Mouse (Mus musculus): ENCODE results near the gene Scn4a. TPM values are rescaled to one million over a fixed set of nuclear protein-coding genes. Genes with fewer than 3 reads are reported as not detected.

The Scn4a gene
- total RNA-seq, 2 experiments from 2014 or later, result not detected

- intact Hi-C loops (cut with DNase I), result no loop called here
- no peak for DNase-seq (ENCODE audit: low spot score in 2 of 2)
Measured at GRCm38 (mm10) chr11:106284126-106284525, 69.0 kb downstream of the Scn4a start.

- intact Hi-C loops (cut with DNase I), result no loop called here
- no peak for DNase-seq (ENCODE audit: low spot score in 2 of 2)
Measured at GRCm38 (mm10) chr11:106283371-106283770, 69.7 kb downstream of the Scn4a start.

DNA sequence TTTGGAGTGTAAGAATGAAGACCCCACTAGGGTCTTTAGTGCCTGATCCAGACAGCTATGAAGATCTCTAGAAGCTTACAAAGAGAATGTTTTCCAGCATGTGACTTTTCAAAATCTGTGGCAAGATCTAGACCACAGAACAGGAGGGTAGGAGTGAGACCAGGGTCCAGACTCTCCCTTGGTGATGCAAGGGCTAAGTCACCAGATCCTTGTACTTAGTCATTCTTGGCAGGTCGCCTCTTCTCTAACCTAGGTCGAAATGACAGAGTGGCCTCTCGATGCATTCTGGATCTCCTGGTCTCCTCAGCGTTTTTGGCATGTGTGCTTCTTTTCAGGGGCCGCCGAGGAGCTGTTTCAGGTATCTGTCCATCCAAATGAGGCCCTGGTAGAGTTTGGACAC lies 70.6 kb downstream of the Scn4a start:
- intact Hi-C loops (cut with DNase I), result no loop called here
- no peak for DNase-seq (ENCODE audit: low spot score in 2 of 2)

GRCm38 (mm10) chr11:106276454-106276853 lies 76.6 kb downstream of the Scn4a start, which contains the start of gene Tcam1:
Tcam1 (plus strand) TSS chr11:106276672.
- intact Hi-C loops (cut with DNase I), result no loop called here
- peak; percentile 93 to 96 for DNase-seq (ENCODE audit: low spot score in 2 of 2)

GRCm38 (mm10) chr11:106274971-106275411 lies 78.1 kb downstream of the Scn4a start:
- intact Hi-C loops (cut with DNase I), result no loop called here
- DNase-seq (ENCODE audit: low spot score in 2 of 2), result no peak

- intact Hi-C loops (cut with DNase I), result no loop called here
- DNase-seq (ENCODE audit: low spot score in 2 of 2), result no peak
Measured at GRCm38 (mm10) chr11:106274374-106274773, 78.7 kb downstream of the Scn4a start.

DNA sequence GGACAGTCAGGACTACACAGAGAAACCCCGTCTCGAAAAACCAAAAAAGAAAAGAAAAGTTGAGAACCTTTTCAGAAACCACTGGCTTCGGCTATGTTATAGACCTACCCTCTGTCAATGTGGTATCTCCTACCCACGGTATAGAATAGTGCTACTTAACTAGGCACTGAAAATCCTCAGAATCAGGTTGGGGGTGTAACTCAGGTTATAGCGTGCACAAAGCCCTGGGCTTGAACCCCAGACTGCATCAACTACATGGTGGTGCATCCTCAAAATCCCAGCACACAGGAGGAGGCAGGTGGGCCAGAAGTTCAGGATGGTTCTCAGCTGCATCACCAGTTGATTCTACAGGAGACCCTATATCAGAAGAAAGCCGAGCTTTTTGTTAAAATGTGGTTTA lies 79.3 kb downstream of the Scn4a start:
- intact Hi-C loops (cut with DNase I), result loop anchor here (2.0 kb wide), 1 partner anchor 17 kb away; the partner anchor contains the start of genes Ftsj3 and Psmc5

GRCm38 (mm10) chr11:106273311-106273684 lies 79.8 kb downstream of the Scn4a start:
- intact Hi-C loops (cut with DNase I), result loop anchor here (2.0 kb wide), 1 partner anchor 16 kb away; the partner anchor contains the start of genes Ftsj3 and Psmc5
- no peak for DNase-seq (ENCODE audit: low spot score in 2 of 2)

More for the DNA sequence above, 79.3 kb downstream of the Scn4a start:
- DNase-seq (ENCODE audit: low spot score in 2 of 2), result no peak

GRCm38 (mm10) chr11:106272644-106273310 lies 80.3 kb downstream of the Scn4a start, which contains the start of gene Smarcd2:
Smarcd2 (minus strand) TSS chr11:106272972.
- intact Hi-C loops (cut with DNase I), result loop anchor here (2.0 kb wide), 1 partner anchor 16 kb away; the partner anchor contains the start of genes Ftsj3 and Psmc5
- peak; percentile 98 to 100 for DNase-seq (ENCODE audit: low spot score in 2 of 2)

- intact Hi-C loops (cut with DNase I), result loop anchor here (2.0 kb wide), 1 partner anchor 15 kb away; the partner anchor contains the start of genes Ftsj3 and Psmc5
Measured at GRCm38 (mm10) chr11:106271794-106272643, 81.1 kb downstream of the Scn4a start.

GRCm38 (mm10) chr11:106271131-106271793 lies 81.8 kb downstream of the Scn4a start:
- intact Hi-C loops (cut with DNase I), result no loop called here
- no peak for DNase-seq (ENCODE audit: low spot score in 2 of 2)

More at GRCm38 (mm10) chr11:106271794-106272643, 81.1 kb downstream of the Scn4a start:
- peak in 1 of 2 experiments; percentile 42 for DNase-seq (ENCODE audit: low spot score in 2 of 2)

DNA sequence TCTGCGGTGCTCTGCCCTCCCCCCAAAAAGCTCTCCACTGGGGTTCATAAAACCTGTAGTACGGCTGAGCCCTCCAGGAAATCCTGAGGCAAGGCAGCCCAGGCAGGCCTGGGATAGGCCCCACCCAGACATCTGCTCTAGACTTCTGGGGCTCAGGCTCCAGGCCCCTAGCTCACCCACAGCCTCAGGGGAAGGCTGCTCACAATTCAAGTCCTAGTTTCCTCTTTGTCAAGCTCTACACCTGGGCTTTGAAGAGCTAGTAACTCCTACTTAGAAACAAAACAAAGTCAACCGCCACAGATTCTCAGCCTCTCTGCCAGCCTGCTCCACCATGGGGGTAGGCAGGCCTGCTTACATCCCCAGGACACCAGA lies 84.0 kb downstream of the Scn4a start:
- intact Hi-C loops (cut with DNase I), result no loop called here
- no peak for DNase-seq (ENCODE audit: low spot score in 2 of 2)

Other genes starting within 250 kb of the Scn4a start
- not detected for gene Gm10840, start 192.4 kb downstream of the Scn4a start, total RNA-seq (2021)
- 100 to 1,000 TPM; 101 to 103 TPM for gene Limd2, start 192.4 kb downstream of the Scn4a start, total RNA-seq (2021)
- gene Strada, start 151.1 kb downstream of the Scn4a start, total RNA-seq (2021), result 10 to 100 TPM; 24.8 to 25.5 TPM
- 10 to 100 TPM; 79.9 to 83.7 TPM for gene Ccdc47, start 136.9 kb downstream of the Scn4a start, total RNA-seq (2021)
- gene Ddx42, start 136.4 kb downstream of the Scn4a start, total RNA-seq (2021), result 10 to 100 TPM; 64.1 to 68.2 TPM
- 10 to 100 TPM; 28.6 to 29.3 TPM for gene Ftsj3, start 97.2 kb downstream of the Scn4a start, total RNA-seq (2021)
- gene Psmc5, start 97.1 kb downstream of the Scn4a start, total RNA-seq (2021), result 100 to 1,000 TPM; 177 to 191 TPM
- 10 to 100 TPM; 13.2 to 15.8 TPM for gene Smarcd2, start 80.3 kb downstream of the Scn4a start, total RNA-seq (2021)
- under 1 TPM; 0.18 to 0.34 TPM for gene Tcam1, start 76.6 kb downstream of the Scn4a start, total RNA-seq (2021)
- gene Gh, start 51.4 kb downstream of the Scn4a start, total RNA-seq (2021), result not detected
- under 1 TPM in 1 of 2 experiments, not detected in 1; 0.32 TPM for gene Cd79b, start 38.5 kb downstream of the Scn4a start, total RNA-seq (2021)
- not detected for gene Prr29, start 12.2 kb upstream of the Scn4a start, total RNA-seq (2021)
- 1 to 10 TPM; 2.6 to 3.7 TPM for gene Icam2, start 34.8 kb upstream of the Scn4a start, total RNA-seq (2021)
- 1 to 10 TPM; 8.4 to 9.8 TPM for gene Ern1, start 134.6 kb upstream of the Scn4a start, total RNA-seq (2021)

Data from left cerebral cortex, postnatal 25 days (tissue).